Mouse (Mus musculus) kidney, postnatal 4 days (tissue): ENCODE data around the gene Kdm7a.

Experiments
- DNase-seq, 2 experiments: peaks; one replicate each; pipeline ENCODE4 v3.0.0; 2021; ENCODE audit warnings: mixed read lengths in 2 of 2

Gene Kdm7a

GRCm38 (mm10) chr6:39206581-39207461, at the start of gene Kdm7a:
TSS of gene Kdm7a (minus strand) at chr6:39206789.
- peak; percentile 88 to 93 for DNase-seq

- peak in 1 of 2 experiments; percentile 14 for DNase-seq
Observed at GRCm38 (mm10) chr6:39255271-39255670, 48.7 kb upstream of the Kdm7a start.

- no peak for DNase-seq
Observed at GRCm38 (mm10) chr6:39250055-39250454, 43.5 kb upstream of the Kdm7a start.

- peak in 1 of 2 experiments; percentile 30 for DNase-seq
Observed at GRCm38 (mm10) chr6:39249176-39249770, 42.7 kb upstream of the Kdm7a start.

GRCm38 (mm10) chr6:39244066-39244465, 37.5 kb upstream of the Kdm7a start:
- no peak for DNase-seq

GRCm38 (mm10) chr6:39243511-39243961, 36.9 kb upstream of the Kdm7a start:
- DNase-seq: peak in 1 of 2 experiments; percentile 57

- peak; percentile 87 to 91 for DNase-seq
Observed at GRCm38 (mm10) chr6:39242718-39243471, 36.3 kb upstream of the Kdm7a start.

- peak in 1 of 2 experiments; percentile 27 for DNase-seq
Observed at GRCm38 (mm10) chr6:39241421-39241891, 34.9 kb upstream of the Kdm7a start.

- no peak for DNase-seq
Observed at GRCm38 (mm10) chr6:39240956-39241355, 34.4 kb upstream of the Kdm7a start.

- no peak for DNase-seq
Observed at GRCm38 (mm10) chr6:39237887-39238286, 31.3 kb upstream of the Kdm7a start.

- no peak for DNase-seq
Observed at GRCm38 (mm10) chr6:39232617-39233016, 26.0 kb upstream of the Kdm7a start.

GRCm38 (mm10) chr6:39230664-39231063, 24.1 kb upstream of the Kdm7a start:
- no peak for DNase-seq

- DNase-seq: no peak
Observed at GRCm38 (mm10) chr6:39226610-39226955, 20.0 kb upstream of the Kdm7a start.

- DNase-seq: no peak
Observed at GRCm38 (mm10) chr6:39225876-39226609, 19.5 kb upstream of the Kdm7a start.

- DNase-seq: no peak
Observed at GRCm38 (mm10) chr6:39223328-39223885, 16.8 kb upstream of the Kdm7a start.

- no peak for DNase-seq
Observed at GRCm38 (mm10) chr6:39222487-39222886, 15.9 kb upstream of the Kdm7a start.

- no peak for DNase-seq
Observed at GRCm38 (mm10) chr6:39217961-39218360, 11.4 kb upstream of the Kdm7a start.

GRCm38 (mm10) chr6:39217138-39217537, 10.5 kb upstream of the Kdm7a start:
- DNase-seq: no peak

- no peak for DNase-seq
Observed at GRCm38 (mm10) chr6:39214949-39215606, 8.5 kb upstream of the Kdm7a start.

GRCm38 (mm10) chr6:39209677-39210076, 3.1 kb upstream of the Kdm7a start:
- no peak for DNase-seq

GRCm38 (mm10) chr6:39208181-39208580, 1.6 kb upstream of the Kdm7a start:
- no peak for DNase-seq
